9 mouse cellular contexts compared by ENCODE assay signal in the genomic region with DNA sequence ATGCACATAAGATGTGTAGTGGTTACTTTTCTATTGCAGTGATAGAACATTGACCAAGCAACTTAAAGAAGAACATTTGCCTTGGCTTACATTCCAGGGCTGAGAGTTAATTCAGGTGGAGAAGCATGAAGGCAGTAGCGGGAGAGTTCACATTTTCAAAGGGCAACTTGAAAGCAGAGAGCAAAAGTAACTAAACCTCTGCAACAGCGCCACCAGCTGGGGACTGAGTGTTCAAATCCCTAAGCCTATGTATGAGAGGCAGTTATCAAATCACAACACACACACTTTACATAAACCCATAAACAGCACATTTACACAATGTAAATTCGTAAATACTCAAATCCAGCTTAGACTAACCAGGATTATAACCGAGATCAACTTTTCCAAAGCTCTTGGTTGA. TPM values are rescaled to one million over a fixed set of nuclear protein-coding genes. Genes with fewer than 3 reads are reported as not detected.
DNase-seq lines count a peak whose midpoint lies in the region; ATAC-seq and TF ChIP-seq lines count a peak whose summit lies in the region.
"Had no signal": no experiment of that assay in that cellular context is flagged by ENCODE, and none has a peak within 500 bp of the region (broad histone marks: within the 10 kb centered on the region; RNA-seq: fewer than 3 reads in every experiment).

No protein-coding gene starts in this region.

- H3K4me1 ChIP-seq in CH12.LX (ENCODE audit: control insufficient read depth in 1 of 2, insufficient read depth in 2 of 2): peaks cover 2 to 27% of the 10 kb centered on the region in 2 experiments; a peak in 3 of 4 replicates

- in situ Hi-C loops in CH12.LX (cut with MboI; ENCODE audit: low pct_ligation_motif_present, low pct_unique_long_range_greater_than_20kb, low sequenced_read_pairs) (loop anchor here (10.0 to 25.0 kb wide), 2 partner anchors 65 to 457 kb away; a partner anchor contains a TSS), Patski (cut with MboI; ENCODE audit: low pct_unique_long_range_greater_than_20kb) (loop anchor here (10.0 kb wide), 2 partner anchors 455 to 915 kb away; no protein-coding TSS in a partner anchor)

- TF ChIP-seq RAD21 in CH12.LX (IDR thresholded peaks at IDR 0.05; ENCODE audit: low read depth, low read length): peak; percentile 87

- H3K27ac ChIP-seq in CH12.LX (ENCODE audit: insufficient read depth, low read depth): no peak overlapping the region
- H3K27ac ChIP-seq in layer of hippocampus, adult 2 months: no peak overlapping the region
- H3K27ac ChIP-seq: macrophage had no signal

- H3K79me2 ChIP-seq in CH12.LX (replicated peaks; ENCODE audit: control insufficient read depth, extremely low read depth, insufficient read depth, poor library complexity, severe bottlenecking): peaks cover 8% of the 10 kb centered on the region

- no peaks in the 10 kb centered on the region for H3K27me3 ChIP-seq in CH12.LX (replicated peaks)
- H3K27me3 ChIP-seq in Patski: no peaks in the 10 kb centered on the region

- no peak overlapping the region for H3K9ac ChIP-seq in CH12.LX (ENCODE audit: insufficient read depth, low read depth)

- dilution Hi-C loops in CH12.LX (cut with MboI; ENCODE audit: extremely low pct_ligation_motif_present, extremely low pct_unique_long_range_greater_than_20kb, low sequenced_read_pairs): no loop called here

- DNase-seq in CH12.LX (ENCODE audit: extremely low read depth) (peak; percentile 89), Patski (ENCODE audit: low read depth, low spot score) (peak; percentile 35)
- DNase-seq in cerebellum, postnatal 14 days: peak; percentile 85 to 92
- peak; percentile 71 to 72 for DNase-seq in gastrocnemius, postnatal 36 days
- peak; percentile 67 to 84 for DNase-seq in layer of hippocampus, adult 2 months (ENCODE audit: low spot score in 2 of 2)
- peak; percentile 88 for DNase-seq in lung, postnatal 10 days
- DNase-seq in right cerebral cortex, postnatal 4 days: peak; percentile 92

- no peaks in the 10 kb centered on the region for H3K9me3 ChIP-seq in CH12.LX (replicated peaks; ENCODE audit: low read length)

- peaks cover 8 to 13% of the 10 kb centered on the region in 2 experiments for H3K36me3 ChIP-seq in CH12.LX (replicated peaks in 1 of 2; ENCODE audit: control insufficient read depth in 1 of 2, insufficient read depth in 1 of 2, low read length in 1 of 2)

- intact Hi-C loops in gastrocnemius, postnatal 36 days (cut with DNase I): loop anchor here (5.0 kb wide), 2 partner anchors 67 to 452 kb away; a partner anchor contains a TSS

- no peak overlapping the region for H3K4me2 ChIP-seq in CH12.LX (ENCODE audit: insufficient read depth, low read depth, poor library complexity, severe bottlenecking)

- CTCF ChIA-PET in Patski (lab: Charles Lee): interaction anchor here (0.8 to 2.2 kb wide), 10 partner anchors 10 to 454 kb away, joined by 3 to 10 read pairs (median 4); no protein-coding TSS in a partner anchor

- no peak for TF ChIP-seq EP300 in CH12.LX (IDR thresholded peaks at IDR 0.05; ENCODE audit: low read length)

- peak; percentile 23 for ATAC-seq in Patski
- ATAC-seq in monocyte, adult 5-6 weeks (replicated peaks; ENCODE audit: insufficient number of reproducible peaks, low FRiP score, low TSS enrichment, poor library complexity, severe bottlenecking): no peak

- POLR2A ChIA-PET in Patski (lab: Charles Lee): no interaction called here

- TF ChIP-seq CTCF in CH12.LX (conservative IDR thresholded peaks at IDR 0.05 in 1 of 2, IDR thresholded peaks at IDR 0.05 in 1 of 2; ENCODE audit: low read depth in 2 of 2, low read length in 2 of 2) (peak; percentile 85 to 86), Patski (IDR thresholded peaks at IDR 0.05) (peak; percentile 89)
- peak; percentile 88 for TF ChIP-seq CTCF in layer of hippocampus, adult 2 months (conservative IDR thresholded peaks at IDR 0.05)

- no peak for TF ChIP-seq POLR2A in CH12.LX (IDR thresholded peaks at IDR 0.05; ENCODE audit: low read depth, low read length)

- no peak overlapping the region for H3K4me3 ChIP-seq in CH12.LX (replicated peaks in 1 of 3; ENCODE audit: low read depth in 2 of 3, low read length in 2 of 3, poor library complexity in 1 of 3)
- no peak overlapping the region for H3K4me3 ChIP-seq in layer of hippocampus, adult 2 months

TF ChIP-seq in CH12.LX, 34 proteins besides CTCF, POLR2A, EP300 and RAD21:
- TF ChIP-seq IRF4 (IDR thresholded peaks at IDR 0.05; ENCODE audit: low read depth, low read length) (0 out of 2 replicates have a peak, but pooled peaks have one; percentile 24), SMC3 (IDR thresholded peaks at IDR 0.05; ENCODE audit: low read depth, low read length) (peak; percentile 80), ETS1 (conservative IDR thresholded peaks at IDR 0.05; ENCODE audit: low read depth, low read length) (no peak), NRF1 (IDR thresholded peaks at IDR 0.05; ENCODE audit: low read depth, low read length) (0 out of 2 replicates have a peak, but pooled peaks have one; percentile 18), KAT2A (IDR thresholded peaks at IDR 0.05; ENCODE audit: insufficient replicate concordance, low read length) (no peak), MXI1 (IDR thresholded peaks at IDR 0.05; ENCODE audit: low read depth, low read length) (no peak), HCFC1 (IDR thresholded peaks at IDR 0.05; ENCODE audit: low read depth, low read length) (no peak), USF1 (IDR thresholded peaks at IDR 0.05; ENCODE audit: low read depth, low read length) (no peak), ZC3H11A (IDR thresholded peaks at IDR 0.05; ENCODE audit: low read depth, low read length) (peak; percentile 19; the same call in 1 of the 2 replicates)
TF ChIP-seq in CH12.LX: peak in this region for 4.

RNA-seq across cellular contexts. Expression of a gene that starts 1.7 kb away (rescaled TPM):
- 65.3 and 77.6 TPM in 2 replicates for total RNA-seq in CH12.LX (2012; rRNA removed)
- total RNA-seq in CH12.LX (2014; rRNA removed): 126 and 138 TPM in 2 replicates
- 111 and 130 TPM in 2 replicates for polyA plus RNA-seq in CH12.LX (2012; ENCODE audit: insufficient read length, low read depth)
- polyA plus RNA-seq in Patski (2021): 135 TPM
- total RNA-seq in gastrocnemius, postnatal 36 days (2021): 10 to 100 TPM; 37.2 to 43.8 TPM
- total RNA-seq in layer of hippocampus, adult 2 months (2021): 10 to 100 TPM; 63.8 to 69.1 TPM
- 79.0 to 122 TPM (median 93.2 TPM) in 3 replicates for total RNA-seq in monocyte, adult 5-6 weeks (2017)

Comparison
In these comparisons a context has a peak if more than half of its experiments do, and no peak if none do; other contexts are left out.
1. DNase-seq: peak in every context shown above with its lines; median percentile 92 in right cerebral cortex, postnatal 4 days; 89 in CH12.LX; 88 in cerebellum, postnatal 14 days; 88 in lung, postnatal 10 days; 76 in layer of hippocampus, adult 2 months; 72 in gastrocnemius, postnatal 36 days; 35 in Patski.